Mouse (Mus musculus): ENCODE results near the gene Kpna3.
"Not testable (repeated sequence)": the region's sequence is repeated elsewhere in the genome, so short reads cannot be mapped to it uniquely, and the experiment has no call there.

Kpna3 gene

GRCm38 (mm10) chr14:61390586-61390985 is 49.1 kb downstream of the Kpna3 start:
- no peak for DNase-seq

GRCm38 (mm10) chr14:61367290-61367689 is 72.4 kb downstream of the Kpna3 start:
- no peak for DNase-seq

GRCm38 (mm10) chr14:61364656-61365055 is 75.0 kb downstream of the Kpna3 start:
- DNase-seq = no peak

- no peak for DNase-seq
These were observed 75.9 kb downstream of the Kpna3 start for GRCm38 (mm10) chr14:61363734-61364133.

GRCm38 (mm10) chr14:61362268-61362667 is 77.4 kb downstream of the Kpna3 start:
- DNase-seq = no peak

- no peak for DNase-seq
These were observed 78.6 kb downstream of the Kpna3 start for GRCm38 (mm10) chr14:61360981-61361511.

GRCm38 (mm10) chr14:61360131-61360980 is 79.3 kb downstream of the Kpna3 start, which contains the start of gene Ebpl:
TSS of gene Ebpl (minus strand) at chr14:61360439.
- DNase-seq = peak; percentile 93

GRCm38 (mm10) chr14:61354251-61355235 is 85.1 kb downstream of the Kpna3 start:
- DNase-seq = no peak

GRCm38 (mm10) chr14:61350808-61351207 is 88.9 kb downstream of the Kpna3 start:
- no peak for DNase-seq

- no peak for DNase-seq
These were observed 89.8 kb downstream of the Kpna3 start for GRCm38 (mm10) chr14:61349876-61350275.

GRCm38 (mm10) chr14:61346827-61347698 is 92.6 kb downstream of the Kpna3 start:
- no peak for DNase-seq

GRCm38 (mm10) chr14:61344590-61344989 is 95.1 kb downstream of the Kpna3 start:
- no peak for DNase-seq

GRCm38 (mm10) chr14:61339381-61339780 is 100.3 kb downstream of the Kpna3 start:
- no peak for DNase-seq

GRCm38 (mm10) chr14:61330996-61331561 is 108.6 kb downstream of the Kpna3 start:
- peak; percentile 90 for DNase-seq

- no peak for DNase-seq
These were observed 109.1 kb downstream of the Kpna3 start for GRCm38 (mm10) chr14:61330591-61330990.

- DNase-seq = peak; percentile 78
These were observed 111.8 kb downstream of the Kpna3 start for GRCm38 (mm10) chr14:61327618-61328450.

GRCm38 (mm10) chr14:61327007-61327406 is 112.7 kb downstream of the Kpna3 start:
- DNase-seq = not testable (repeated sequence)

- DNase-seq = no peak
These were observed 116.9 kb downstream of the Kpna3 start for GRCm38 (mm10) chr14:61322740-61323139.

- no peak for DNase-seq
These were observed 118.5 kb downstream of the Kpna3 start for GRCm38 (mm10) chr14:61321200-61321599.

- no peak for DNase-seq
These were observed 118.9 kb downstream of the Kpna3 start for GRCm38 (mm10) chr14:61320765-61321164.

GRCm38 (mm10) chr14:61316861-61317260 is 122.8 kb downstream of the Kpna3 start:
- peak; percentile 73 for DNase-seq
